Mouse (Mus musculus) lung, adult 2 months (tissue): ENCODE measurements around the gene Ddx19a.

Experiments used
- CTCF ChIP-seq: fragments of 200-500 bp; IDR thresholded peaks from 2 replicates; pipeline ENCODE4 v1.5.1; 2011; ENCODE audit warnings: mild to moderate bottlenecking, low read length, control low read depth; ENCODE audit not compliant: insufficient read depth
- POLR2A ChIP-seq: fragments of 200-500 bp; IDR thresholded peaks from 2 replicates; pipeline ENCODE4 v1.6.1; 2011; ENCODE audit warnings: low read depth, mild to moderate bottlenecking, control low read depth, low read length, borderline replicate concordance; ENCODE audit errors: extremely low read depth

- TF ChIP-seq CTCF (no peak), POLR2A (no peak)
These were observed 44.9 kb upstream of the Ddx19a start for GRCm38 (mm10) chr8:111042546-111042945.
